Mouse (Mus musculus): Measurements from ENCODE around the gene Vps41. TPM values are rescaled to one million over a fixed set of nuclear protein-coding genes. Genes with fewer than 3 reads are reported as not detected.

Gene Vps41
- 47.4 and 64.2 TPM in 2 replicates for polyA plus RNA-seq (2015; fragmentation: Nextera tagmentation; extraction: Ambion mirVana)

GRCm38 (mm10) chr13:18717185-18717584, at the start of gene Vps41:
Gene Vps41 (plus strand): TSS chr13:18717286.

Other genes with a start within 250 kb of the Vps41 start
- 3.2 and 3.9 TPM in 2 replicates for gene Amph, start 230.9 kb downstream of the Vps41 start, polyA plus RNA-seq (2015; fragmentation: Nextera tagmentation; extraction: Ambion mirVana)